Mouse (Mus musculus): ENCODE data around the gene Ebf3.

DNA sequence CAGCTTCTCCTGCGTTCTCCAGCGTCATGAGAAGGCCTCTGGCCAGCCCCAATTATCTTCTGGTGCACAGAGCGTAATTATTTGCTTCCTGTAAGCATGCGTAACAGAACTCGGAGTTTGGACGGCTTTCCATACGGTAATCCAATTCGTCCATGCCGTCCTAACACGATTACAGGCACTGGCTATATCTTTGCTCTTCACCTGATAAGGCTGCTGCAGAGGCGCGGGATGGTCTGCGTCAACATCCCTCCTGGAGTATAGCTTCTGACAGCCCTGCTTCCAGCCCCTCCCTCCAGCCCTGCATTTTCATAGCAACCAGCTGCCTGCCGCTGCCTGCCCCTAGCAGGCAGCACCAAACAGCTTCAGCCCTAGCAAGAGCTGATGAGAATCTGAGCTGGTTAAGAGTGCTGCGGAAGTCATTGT is 12.9 kb downstream of the Ebf3 start:
- TF ChIP-seq POLR2A (IDR thresholded peaks at IDR 0.05; ENCODE audit: borderline replicate concordance, low read depth, low read length) (no peak), CTCF (IDR thresholded peaks at IDR 0.05; ENCODE audit: low read depth, low read length) (no peak)

Measured in bone marrow macrophage, adult 2 months (primary cell).